Mouse (Mus musculus): ENCODE measurements around the gene Cadm2. TPM values are rescaled to one million over a fixed set of nuclear protein-coding genes. Genes with fewer than 3 reads are reported as not detected.

Cadm2 gene
- polyA plus RNA-seq, 1 experiment from 2014 or later: 0.25 TPM

DNA sequence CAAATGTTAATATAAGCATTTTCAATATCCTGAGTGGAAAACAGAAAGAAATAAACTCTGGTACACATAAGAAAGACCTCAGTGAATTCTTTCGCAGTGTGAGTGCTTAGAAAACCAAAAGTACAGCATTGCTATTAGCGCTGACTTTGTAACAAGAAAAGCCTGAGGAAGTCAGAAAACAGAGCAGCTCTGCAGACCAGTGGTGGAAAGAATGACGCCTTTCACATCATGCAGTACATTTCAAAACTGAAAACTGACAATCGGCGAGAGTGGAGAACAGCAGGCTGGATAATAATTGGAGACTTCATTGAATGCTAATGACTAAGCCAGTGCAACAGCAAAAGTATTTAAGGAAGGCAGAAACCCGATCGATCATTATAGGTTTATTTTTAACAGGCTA, 138.2 kb downstream of the Cadm2 start:
- Histone ChIP-seq H3K9ac (no peak overlapping the region), H3K27me3 (replicated peaks) (no peaks in the 10 kb centered on the region), H3K4me3 (no peak overlapping the region), H3K27ac (replicated peaks) (no peak overlapping the region), H3K4me2 (no peak overlapping the region), H3K4me1 (no peaks in the 10 kb centered on the region), H3K9me3 (no peaks in the 10 kb centered on the region), H3K36me3 (no peaks in the 10 kb centered on the region)
- no peak for ATAC-seq (ENCODE audit: extremely low read depth, insufficient number of reproducible peaks, low FRiP score, low TSS enrichment)
- 74% methylated on average over 7 of the region's 7 CpGs for WGBS

DNA sequence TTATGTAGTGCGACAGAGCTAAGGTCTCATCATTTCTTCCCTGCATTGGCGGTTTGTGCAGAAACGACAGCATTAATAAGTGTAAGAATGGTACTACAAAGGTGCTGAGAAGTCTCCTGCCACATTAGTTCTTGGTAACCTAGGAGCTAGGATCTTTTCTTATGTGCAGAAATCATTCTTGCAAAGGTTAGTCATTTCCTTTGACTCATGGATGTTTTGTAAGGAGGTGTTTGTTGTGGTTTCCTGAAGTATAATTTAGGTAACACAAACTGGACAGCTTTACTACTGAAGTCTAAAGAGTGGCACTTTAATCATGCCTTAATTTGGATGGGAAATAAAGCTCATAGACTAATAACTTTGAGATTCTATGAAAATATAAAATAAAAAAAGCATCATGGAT, 153.7 kb downstream of the Cadm2 start:
- Histone ChIP-seq H3K4me3 (no peak overlapping the region), H3K27me3 (replicated peaks) (no peaks in the 10 kb centered on the region), H3K36me3 (no peaks in the 10 kb centered on the region), H3K27ac (replicated peaks) (no peak overlapping the region), H3K9ac (no peak overlapping the region), H3K4me2 (no peak overlapping the region), H3K4me1 (no peaks in the 10 kb centered on the region), H3K9me3 (no peaks in the 10 kb centered on the region)
- ATAC-seq (ENCODE audit: extremely low read depth, insufficient number of reproducible peaks, low FRiP score, low TSS enrichment): no peak
- WGBS: 80% methylated on average over 3 of the region's 3 CpGs

DNA sequence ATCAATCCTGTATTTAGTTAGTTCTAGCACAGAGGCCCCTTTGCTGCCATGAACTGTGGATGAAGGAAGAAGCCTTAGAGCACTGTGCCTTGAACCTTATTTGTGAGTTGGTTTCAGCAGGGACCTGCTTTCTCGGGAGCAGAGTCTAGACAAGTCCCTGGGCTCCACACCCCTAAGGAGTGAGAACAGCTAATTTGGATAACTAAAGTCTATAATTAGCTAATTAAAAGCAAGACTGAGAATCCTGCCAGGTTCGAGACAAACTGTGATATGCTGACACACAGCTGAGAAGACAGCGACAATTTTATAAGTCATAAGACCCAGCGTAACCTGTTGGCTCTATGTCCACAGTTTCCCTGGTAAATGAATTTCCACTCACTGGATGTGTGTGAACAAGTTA, 184.4 kb downstream of the Cadm2 start:
- Histone ChIP-seq H3K4me1 (no peaks in the 10 kb centered on the region), H3K4me3 (no peak overlapping the region), H3K27me3 (replicated peaks) (no peaks in the 10 kb centered on the region), H3K9ac (no peak overlapping the region), H3K36me3 (no peaks in the 10 kb centered on the region), H3K27ac (replicated peaks) (no peak overlapping the region), H3K9me3 (no peaks in the 10 kb centered on the region), H3K4me2 (no peak overlapping the region)
- WGBS: 61% methylated on average over 4 of the region's 4 CpGs
- ATAC-seq (ENCODE audit: extremely low read depth, insufficient number of reproducible peaks, low FRiP score, low TSS enrichment): no peak

DNA sequence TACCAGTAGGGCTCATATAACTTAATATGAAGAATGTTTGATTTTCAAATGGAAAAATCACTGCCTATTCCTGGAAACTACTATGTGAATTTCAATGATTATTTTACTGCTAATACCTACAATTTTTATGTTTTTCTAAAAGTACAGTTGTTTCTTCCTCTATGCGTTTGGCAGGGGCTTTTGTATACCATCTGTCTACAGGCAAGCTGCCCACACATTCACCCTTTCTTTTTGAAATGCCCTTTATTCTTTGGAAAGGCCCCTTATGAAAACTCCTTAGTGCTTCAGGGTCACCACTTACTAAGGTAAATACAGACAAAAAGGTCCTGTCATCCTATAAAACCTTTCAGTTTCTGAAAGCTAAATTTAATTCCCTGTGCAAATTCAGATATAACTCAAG, 195.3 kb downstream of the Cadm2 start:
- no peaks in the 10 kb centered on the region for H3K36me3 ChIP-seq
- no peaks in the 10 kb centered on the region for H3K4me1 ChIP-seq
- no peaks in the 10 kb centered on the region for H3K9me3 ChIP-seq
- H3K27ac ChIP-seq (replicated peaks): no peak overlapping the region
- H3K4me3 ChIP-seq: no peak overlapping the region
- WGBS: 65% methylated on average over 1 of the region's 1 CpGs
- H3K9ac ChIP-seq: no peak overlapping the region
- H3K27me3 ChIP-seq (replicated peaks): no peaks in the 10 kb centered on the region
- no peak for ATAC-seq (ENCODE audit: extremely low read depth, insufficient number of reproducible peaks, low FRiP score, low TSS enrichment)
- H3K4me2 ChIP-seq: no peak overlapping the region

DNA sequence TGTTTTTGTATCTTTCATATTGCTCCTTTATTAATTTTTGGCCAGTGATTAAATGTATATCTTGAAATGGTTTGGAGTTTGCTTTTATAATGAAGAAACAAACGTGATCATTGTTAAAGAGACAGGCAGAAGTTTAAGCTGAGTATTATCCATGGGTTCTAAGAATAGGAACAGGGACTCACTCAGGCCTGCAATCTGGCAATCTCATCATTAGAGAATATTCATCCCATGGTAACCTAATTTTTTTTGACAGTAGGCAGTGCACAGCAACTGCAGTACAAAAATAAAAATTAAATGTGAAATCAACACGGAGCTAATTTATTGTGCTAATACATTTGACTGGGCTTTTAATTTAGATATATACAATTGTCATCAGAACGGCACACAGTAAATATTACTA, 209.8 kb downstream of the Cadm2 start:
- 56% methylated on average over 3 of the region's 3 CpGs for WGBS
- ATAC-seq (ENCODE audit: extremely low read depth, insufficient number of reproducible peaks, low FRiP score, low TSS enrichment): no peak
- H3K27me3 ChIP-seq (replicated peaks): no peaks in the 10 kb centered on the region

DNA sequence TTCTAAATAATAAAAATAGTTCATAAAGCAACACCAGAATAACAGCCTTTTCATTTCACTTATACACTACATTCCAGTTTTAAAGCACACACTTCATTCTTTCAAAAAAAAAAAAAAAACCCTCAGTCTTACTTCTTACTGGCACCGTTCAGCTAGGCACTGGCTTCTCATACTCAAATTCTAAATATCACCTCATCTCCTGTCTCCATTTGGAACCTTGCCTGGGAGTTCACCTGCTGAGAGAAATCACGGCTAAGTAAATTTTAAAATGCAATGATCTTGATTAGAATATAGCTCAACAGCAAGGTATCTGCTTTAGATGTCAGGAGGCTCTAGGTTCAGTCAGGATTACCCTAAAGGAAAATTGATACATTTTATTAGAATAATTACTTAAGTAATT, 210.2 kb downstream of the Cadm2 start:
- no peak overlapping the region for H3K4me3 ChIP-seq
- H3K4me1 ChIP-seq: no peaks in the 10 kb centered on the region
- no peak overlapping the region for H3K9ac ChIP-seq
- no peaks in the 10 kb centered on the region for H3K27me3 ChIP-seq (replicated peaks)
- H3K27ac ChIP-seq (replicated peaks): no peak overlapping the region
- no peaks in the 10 kb centered on the region for H3K9me3 ChIP-seq
- no peak overlapping the region for H3K4me2 ChIP-seq
- no peak for ATAC-seq (ENCODE audit: extremely low read depth, insufficient number of reproducible peaks, low FRiP score, low TSS enrichment)
- H3K36me3 ChIP-seq: no peaks in the 10 kb centered on the region
- WGBS: 51% methylated on average over 2 of the region's 2 CpGs

More for the DNA sequence above, 209.8 kb downstream of the Cadm2 start:
- no peaks in the 10 kb centered on the region for H3K36me3 ChIP-seq
- H3K4me2 ChIP-seq: no peak overlapping the region
- H3K4me1 ChIP-seq: no peaks in the 10 kb centered on the region
- H3K27ac ChIP-seq (replicated peaks): no peak overlapping the region
- H3K9ac ChIP-seq: no peak overlapping the region
- H3K9me3 ChIP-seq: no peaks in the 10 kb centered on the region
- H3K4me3 ChIP-seq: no peak overlapping the region

DNA sequence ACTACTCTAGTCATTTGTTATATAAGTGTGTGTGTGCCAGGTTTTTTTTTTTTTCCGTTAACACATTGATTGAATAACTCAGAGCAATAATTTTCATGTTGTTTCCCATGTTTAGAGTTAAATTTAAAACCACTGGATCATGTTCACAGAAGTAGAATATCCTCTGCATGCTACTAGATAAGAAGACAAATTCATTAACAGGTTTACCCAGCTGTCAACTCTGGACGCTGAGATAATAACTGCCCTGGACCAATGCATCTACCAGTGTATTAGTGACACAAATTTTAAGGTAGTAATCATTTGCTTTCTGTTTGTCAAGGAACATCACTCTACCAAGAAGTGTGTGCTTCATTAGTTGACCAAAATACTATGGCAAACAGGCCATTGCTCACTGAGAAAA, 253.0 kb downstream of the Cadm2 start:
- no peak overlapping the region for H3K4me3 ChIP-seq
- H3K9me3 ChIP-seq: no peaks in the 10 kb centered on the region
- ATAC-seq (ENCODE audit: extremely low read depth, insufficient number of reproducible peaks, low FRiP score, low TSS enrichment): no peak
- H3K36me3 ChIP-seq: no peaks in the 10 kb centered on the region
- no peak overlapping the region for H3K27ac ChIP-seq (replicated peaks)
- no peaks in the 10 kb centered on the region for H3K4me1 ChIP-seq
- no peak overlapping the region for H3K9ac ChIP-seq
- H3K4me2 ChIP-seq: no peak overlapping the region
- WGBS: 60% methylated on average over 2 of the region's 2 CpGs
- H3K27me3 ChIP-seq (replicated peaks): no peaks in the 10 kb centered on the region

DNA sequence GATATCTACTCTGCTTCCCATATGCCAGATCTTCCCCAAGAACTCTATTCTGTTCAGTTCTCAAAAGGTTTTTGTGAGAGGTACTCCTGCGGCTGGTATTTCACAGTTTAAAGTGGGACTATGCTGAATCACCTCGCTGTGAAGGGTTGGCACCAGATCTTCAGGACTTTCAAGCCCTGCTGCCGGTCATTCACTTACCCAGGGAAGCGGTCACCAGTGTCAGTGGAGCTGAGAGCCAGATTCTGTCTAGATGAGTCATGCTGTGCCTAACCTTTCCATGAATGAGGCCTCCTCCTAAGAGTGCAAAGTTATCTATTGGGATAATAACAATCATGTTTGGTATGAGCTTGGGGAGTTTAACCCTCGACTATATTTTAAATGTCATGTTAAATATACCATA, 272.7 kb downstream of the Cadm2 start:
- ATAC-seq (ENCODE audit: extremely low read depth, insufficient number of reproducible peaks, low FRiP score, low TSS enrichment): no peak
- H3K9me3 ChIP-seq: no peaks in the 10 kb centered on the region
- H3K4me3 ChIP-seq: no peak overlapping the region
- no peak overlapping the region for H3K4me2 ChIP-seq
- H3K9ac ChIP-seq: no peak overlapping the region
- WGBS: 71% methylated on average over 5 of the region's 5 CpGs
- no peaks in the 10 kb centered on the region for H3K36me3 ChIP-seq
- H3K4me1 ChIP-seq: no peaks in the 10 kb centered on the region
- no peaks in the 10 kb centered on the region for H3K27me3 ChIP-seq (replicated peaks)
- no peak overlapping the region for H3K27ac ChIP-seq (replicated peaks)

DNA sequence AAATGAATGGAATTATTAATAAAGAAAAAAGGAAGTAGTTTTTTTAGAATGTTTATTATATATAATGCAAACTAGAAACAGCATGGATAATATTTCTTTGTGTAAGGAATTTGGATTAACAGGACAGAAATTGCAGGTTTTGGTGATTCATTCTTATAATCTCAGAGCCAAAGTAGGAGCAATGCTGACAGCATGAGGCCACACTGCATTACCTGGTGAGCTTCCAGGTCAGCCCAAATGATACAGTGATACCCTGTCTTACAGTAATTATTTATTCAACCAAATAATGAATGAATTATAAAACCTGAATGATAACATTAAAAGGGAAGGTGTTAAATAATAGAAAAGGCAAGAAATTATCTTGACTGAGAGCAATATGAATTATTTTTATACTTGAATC, 273.1 kb downstream of the Cadm2 start:
- H3K36me3 ChIP-seq: no peaks in the 10 kb centered on the region
- H3K4me1 ChIP-seq: no peaks in the 10 kb centered on the region
- no peaks in the 10 kb centered on the region for H3K27me3 ChIP-seq (replicated peaks)
- no peaks in the 10 kb centered on the region for H3K9me3 ChIP-seq
- H3K27ac ChIP-seq (replicated peaks): no peak overlapping the region
- H3K4me2 ChIP-seq: no peak overlapping the region
- H3K4me3 ChIP-seq: no peak overlapping the region
- no peak overlapping the region for H3K9ac ChIP-seq
- no peak for ATAC-seq (ENCODE audit: extremely low read depth, insufficient number of reproducible peaks, low FRiP score, low TSS enrichment)

DNA sequence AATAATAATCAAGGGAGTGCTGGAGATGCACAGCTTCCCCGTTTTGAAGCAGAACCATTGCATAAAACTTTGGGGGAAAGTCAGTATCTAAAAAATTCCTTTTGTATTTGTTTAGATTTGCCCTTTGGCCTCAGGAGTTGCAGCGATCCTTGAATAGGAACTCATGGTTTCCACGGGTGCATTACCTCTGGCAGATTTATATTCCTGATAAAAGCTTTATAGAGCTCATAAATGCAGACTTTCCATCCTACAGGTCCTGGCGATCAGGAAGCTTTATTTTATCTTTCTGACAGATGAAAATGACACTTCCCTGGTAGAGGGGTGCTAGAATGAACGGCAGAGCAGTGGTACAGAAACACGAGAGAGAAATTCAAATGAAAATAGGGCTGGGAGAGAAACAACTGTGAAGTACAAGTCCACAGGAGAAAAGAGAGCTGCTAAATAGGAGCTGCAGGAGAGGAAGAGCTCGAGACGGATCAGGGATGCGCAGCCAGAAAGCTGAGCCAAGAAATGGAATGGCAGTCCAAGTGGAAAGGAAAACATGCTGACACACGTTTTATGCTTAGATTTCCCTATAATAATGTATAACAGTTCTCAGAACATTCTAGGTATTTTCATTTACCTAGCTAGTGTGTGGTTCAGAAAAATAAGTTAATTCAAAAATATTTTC, 274.0 kb downstream of the Cadm2 start:
- no peaks in the 10 kb centered on the region for H3K36me3 ChIP-seq
- no peak overlapping the region for H3K4me2 ChIP-seq
- no peaks in the 10 kb centered on the region for H3K4me1 ChIP-seq
- no peak for ATAC-seq (ENCODE audit: extremely low read depth, insufficient number of reproducible peaks, low FRiP score, low TSS enrichment)
- H3K4me3 ChIP-seq: no peak overlapping the region
- 59% methylated on average over 10 of the region's 10 CpGs for WGBS
- no peaks in the 10 kb centered on the region for H3K27me3 ChIP-seq (replicated peaks)
- H3K9me3 ChIP-seq: no peaks in the 10 kb centered on the region
- H3K27ac ChIP-seq (replicated peaks): no peak overlapping the region
- H3K9ac ChIP-seq: no peak overlapping the region

DNA sequence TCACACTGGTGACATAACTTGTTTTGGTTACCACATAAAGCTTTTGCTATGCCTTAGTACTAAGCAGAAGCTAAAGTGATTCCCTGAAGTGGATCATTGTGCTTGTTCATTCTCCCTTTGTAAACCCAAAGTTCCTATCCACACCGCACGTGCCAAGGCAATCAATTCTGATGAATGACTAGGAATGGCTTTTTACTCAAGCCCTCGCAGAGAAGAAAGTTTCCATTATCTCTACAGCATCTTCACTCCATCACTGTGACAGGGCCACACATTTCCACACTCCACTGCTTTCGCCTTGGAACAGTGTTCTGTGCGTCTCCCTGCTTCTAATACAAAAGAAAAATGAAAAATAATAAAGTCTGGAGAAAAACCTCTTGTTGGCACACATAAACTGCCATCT, 276.5 kb downstream of the Cadm2 start:
- no peak overlapping the region for H3K4me2 ChIP-seq
- H3K4me1 ChIP-seq: no peaks in the 10 kb centered on the region
- ATAC-seq (ENCODE audit: extremely low read depth, insufficient number of reproducible peaks, low FRiP score, low TSS enrichment): no peak
- no peak overlapping the region for H3K9ac ChIP-seq
- no peak overlapping the region for H3K27ac ChIP-seq (replicated peaks)
- no peaks in the 10 kb centered on the region for H3K36me3 ChIP-seq
- no peak overlapping the region for H3K4me3 ChIP-seq
- WGBS: 54% methylated on average over 5 of the region's 5 CpGs
- H3K9me3 ChIP-seq: no peaks in the 10 kb centered on the region
- no peaks in the 10 kb centered on the region for H3K27me3 ChIP-seq (replicated peaks)

DNA sequence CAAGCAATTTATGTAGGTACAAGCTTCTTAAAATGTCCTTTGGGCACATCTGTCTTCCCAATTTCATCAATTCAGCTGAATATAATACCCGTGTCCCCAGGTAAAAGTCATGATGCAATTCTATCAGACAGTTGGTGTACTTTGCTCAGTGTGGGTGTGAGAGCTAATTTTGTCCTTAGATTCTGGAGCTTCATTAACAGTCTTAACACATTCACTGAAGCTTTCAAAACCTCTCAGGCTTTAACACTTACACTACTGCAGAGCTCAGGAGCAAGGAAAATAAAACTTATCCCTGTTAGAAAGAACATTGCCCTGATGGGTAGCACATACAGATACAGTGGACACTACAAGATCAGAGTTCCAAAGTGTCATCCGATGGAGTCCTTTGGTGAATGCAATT, 309.7 kb downstream of the Cadm2 start:
- Histone ChIP-seq H3K9me3 (no peaks in the 10 kb centered on the region), H3K9ac (no peak overlapping the region), H3K27me3 (replicated peaks) (no peaks in the 10 kb centered on the region), H3K36me3 (no peaks in the 10 kb centered on the region), H3K27ac (replicated peaks) (no peak overlapping the region), H3K4me3 (no peak overlapping the region), H3K4me1 (no peaks in the 10 kb centered on the region), H3K4me2 (no peak overlapping the region)
- no peak for ATAC-seq (ENCODE audit: extremely low read depth, insufficient number of reproducible peaks, low FRiP score, low TSS enrichment)
- WGBS: 68% methylated on average over 2 of the region's 2 CpGs
